Mouse (Mus musculus): ENCODE measurements around the gene Kcnb1.

GRCm38 (mm10) chr2:167147708-167148107 is 42.2 kb downstream of the Kcnb1 start:
- TF ChIP-seq GATA1 (IDR thresholded peaks at IDR 0.05; ENCODE audit: low read length) (no peak), TAL1 (IDR thresholded peaks at IDR 0.05; ENCODE audit: low read length) (no peak)

Data from erythroblast, embryonic 14.5 days (primary cell).